Mouse (Mus musculus): ENCODE measurements around the gene Sh3bgrl3.

DNA sequence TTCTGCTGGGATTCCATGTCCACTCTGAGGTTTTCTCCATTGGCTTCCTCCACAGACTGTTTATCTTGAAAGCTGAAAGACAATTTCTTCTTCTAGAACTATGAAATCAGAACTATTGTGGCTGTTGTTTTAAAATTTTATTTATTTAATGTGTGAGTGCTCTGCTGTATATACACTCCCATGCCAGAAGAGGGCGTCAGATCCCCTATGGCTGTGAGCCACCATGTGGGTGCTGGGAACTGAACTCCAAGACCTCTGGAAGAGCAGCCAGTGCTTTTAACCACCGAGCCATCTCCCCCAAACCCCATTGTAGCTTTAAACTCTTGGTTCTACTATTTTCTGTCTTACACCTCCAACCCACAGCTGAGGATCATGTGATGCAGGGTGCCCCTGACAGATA, 10.3 kb upstream of the Sh3bgrl3 start:
- no peak for TF ChIP-seq CTCF (IDR thresholded peaks at IDR 0.05; ENCODE audit: low read depth, low read length)
- TF ChIP-seq GATA1 (IDR thresholded peaks at IDR 0.05; ENCODE audit: borderline replicate concordance, low read length): no peak
- no peak for TF ChIP-seq TAL1 (conservative IDR thresholded peaks at IDR 0.05; ENCODE audit: low read depth, low read length)
- no peak for TF ChIP-seq POLR2AphosphoS5 (IDR thresholded peaks at IDR 0.05; ENCODE audit: insufficient replicate concordance, low read depth, low read length)
- TF ChIP-seq GATA2 (IDR thresholded peaks at IDR 0.05; ENCODE audit: borderline replicate concordance, low read depth, low read length): no peak

Data from G1E (cell line).